Mouse (Mus musculus) heart, adult 18-20 months (tissue): Measurements from ENCODE around the gene S100a3. TPM values are rescaled to one million over a fixed set of nuclear protein-coding genes. Genes with fewer than 3 reads are reported as not detected.

Experiments
- DNase-seq, 2 experiments: peaks; one replicate each; pipeline ENCODE4 v3.0.0; 2021 to 2022; ENCODE audit warnings: mixed read lengths in 1 of 2
- total RNA-seq, 2 experiments: library from RNA; stranded (reverse); gene quantifications; 2 replicates each; pipeline ENCODE4 v1.2.3; 2021

Gene S100a3
- total RNA-seq, 2 experiments from 2014 or later = not detected

- DNase-seq = peak; percentile 50 to 65
Observed at GRCm38 (mm10) chr3:90574691-90575090, 14.3 kb downstream of the S100a3 start.

- DNase-seq = no peak
Observed at GRCm38 (mm10) chr3:90575320-90575719, 14.9 kb downstream of the S100a3 start.

- DNase-seq = no peak
Observed at GRCm38 (mm10) chr3:90576351-90577001, 16.1 kb downstream of the S100a3 start.

- DNase-seq = no peak
Observed at GRCm38 (mm10) chr3:90579433-90579832, 19.1 kb downstream of the S100a3 start.

- DNase-seq = no peak
Observed at GRCm38 (mm10) chr3:90581141-90581540, 20.8 kb downstream of the S100a3 start.

GRCm38 (mm10) chr3:90582156-90582555 is 21.8 kb downstream of the S100a3 start:
- no peak for DNase-seq

GRCm38 (mm10) chr3:90582556-90582955 is 22.2 kb downstream of the S100a3 start:
- DNase-seq = no peak

- DNase-seq = peak in 1 of 2 experiments; percentile 72
Observed at GRCm38 (mm10) chr3:90583893-90584292, 23.5 kb downstream of the S100a3 start.

GRCm38 (mm10) chr3:90585595-90585994 is 25.2 kb downstream of the S100a3 start:
- DNase-seq = peak; percentile 82 to 84

- DNase-seq = no peak
Observed at GRCm38 (mm10) chr3:90586016-90586643, 25.8 kb downstream of the S100a3 start.

- DNase-seq = peak; percentile 78 to 92
Observed at GRCm38 (mm10) chr3:90586906-90587305, 26.5 kb downstream of the S100a3 start.

- DNase-seq = peak; percentile 47 to 71
Observed at GRCm38 (mm10) chr3:90587361-90588101, 27.2 kb downstream of the S100a3 start.

- DNase-seq = no peak
Observed at GRCm38 (mm10) chr3:90589390-90589789, 29.0 kb downstream of the S100a3 start.

- DNase-seq = no peak
Observed at GRCm38 (mm10) chr3:90589947-90590346, 29.6 kb downstream of the S100a3 start, which contains the start of gene S100a2. TSS of gene S100a2 (plus strand) at chr3:90590247.

- no peak for DNase-seq
Observed at GRCm38 (mm10) chr3:90594466-90594865, 34.1 kb downstream of the S100a3 start.

GRCm38 (mm10) chr3:90595556-90595955 is 35.2 kb downstream of the S100a3 start:
- DNase-seq = no peak

GRCm38 (mm10) chr3:90596810-90597209 is 36.4 kb downstream of the S100a3 start:
- no peak for DNase-seq

GRCm38 (mm10) chr3:90597736-90598135 is 37.4 kb downstream of the S100a3 start:
- DNase-seq = no peak

- DNase-seq = no peak
Observed at GRCm38 (mm10) chr3:90598212-90598611, 37.8 kb downstream of the S100a3 start.

GRCm38 (mm10) chr3:90599401-90599800 is 39.0 kb downstream of the S100a3 start:
- peak; percentile 51 to 76 for DNase-seq

GRCm38 (mm10) chr3:90600036-90600435 is 39.7 kb downstream of the S100a3 start:
- no peak for DNase-seq

GRCm38 (mm10) chr3:90600458-90601195 is 40.2 kb downstream of the S100a3 start:
- peak; percentile 71 to 81 for DNase-seq
